Mouse (Mus musculus) heart, postnatal 0 days (tissue): ENCODE results near the gene Lrrc27. TPM values are rescaled to one million over a fixed set of nuclear protein-coding genes. Genes with fewer than 3 reads are reported as not detected.

Experiments
- ATAC-seq: fragments of 200-750 bp; cut with Nextera tagmentation; 2 replicates; pipeline ENCODE4 v1.8.0; 2017; ENCODE audit warnings: low read depth, moderate number of reproducible peaks, moderate library complexity; ENCODE audit not compliant: insufficient read depth
- DNase-seq: peaks from one replicate; pipeline ENCODE4 v3.0.0-alpha.2; 2016; ENCODE audit warnings: low spot score
- H3K27ac ChIP-seq: fragments of 300-500 bp; sonication (generic); 2 replicates; pipeline ENCODE4 v1.5.1; 2014; ENCODE audit warnings: low read depth, mild to moderate bottlenecking
- H3K27me3 ChIP-seq: fragments of 300-500 bp; sonication (generic); 2 replicates; pipeline ENCODE4 v1.6.1; 2014; ENCODE audit warnings: low read length, mixed read lengths; ENCODE audit not compliant: control insufficient read depth, insufficient read depth
- H3K36me3 ChIP-seq: fragments of 300-500 bp; sonication (generic); replicated peaks from 2 replicates; pipeline ENCODE4 v1.6.1; 2014; ENCODE audit warnings: low read length, mixed read lengths; ENCODE audit not compliant: control insufficient read depth, insufficient read depth
- H3K4me1 ChIP-seq: fragments of 300-500 bp; sonication (generic); 2 replicates; pipeline ENCODE4 v1.6.1; 2014; ENCODE audit warnings: antibody characterized with exemption; ENCODE audit not compliant: control insufficient read depth, insufficient read depth
- H3K4me2 ChIP-seq: fragments of 300-500 bp; sonication (generic); 2 replicates; pipeline ENCODE4 v1.6.1; 2014; ENCODE audit warnings: low read depth, mild to moderate bottlenecking, low read length, moderate library complexity
- H3K4me3 ChIP-seq: fragments of 300-500 bp; sonication (generic); 2 replicates; pipeline ENCODE4 v1.5.1; 2014; ENCODE audit warnings: low read depth, low read length
- H3K9ac ChIP-seq: fragments of 300-500 bp; sonication (generic); replicated peaks from 2 replicates; pipeline ENCODE4 v1.6.1; 2014; ENCODE audit warnings: low read depth, low read length, mixed read lengths
- H3K9me3 ChIP-seq: fragments of 300-500 bp; sonication (generic); replicated peaks from 2 replicates; pipeline ENCODE4 v1.6.1; 2016; ENCODE audit warnings: low read length; ENCODE audit not compliant: control insufficient read depth
- CTCF ChIP-seq: IDR thresholded peaks from 2 replicates; pipeline ENCODE4 v1.5.1; 2016; ENCODE audit warnings: antibody characterized with exemption, control low read depth, low read depth
- EP300 ChIP-seq: IDR thresholded peaks from 2 replicates; pipeline ENCODE4 v1.6.1; 2016; ENCODE audit warnings: antibody characterized with exemption, low read depth
- WGBS: fragments of 180-500 bp; shearing (Covaris S2); extraction: QIAGEN DNeasy Blood & Tissue Kit; methylation state at CpG from one replicate; pipeline ENCODE4 v1.1.7; 2014; 5-methylcytosine and 5-hydroxymethylcytosine counted together
- polyA plus RNA-seq: library from polyadenylated mRNA; unstranded; fragments of >200 nt; fragmentation: Nextera tagmentation; extraction: Ambion mirVana; gene quantifications from 2 replicates; pipeline ENCODE4 v1.2.1, GENCODE M21; 2015
- total RNA-seq: library from RNA; depleted of rRNA; stranded (reverse); fragments of >200 nt; gene quantifications from 2 replicates; pipeline ENCODE4 v1.2.3, GENCODE M21; 2014; ENCODE audit warnings: low replicate concordance

Gene Lrrc27
- total and polyA plus RNA-seq, 2 experiments from 2014 or later: 1.9 to 5.0 TPM

DNA sequence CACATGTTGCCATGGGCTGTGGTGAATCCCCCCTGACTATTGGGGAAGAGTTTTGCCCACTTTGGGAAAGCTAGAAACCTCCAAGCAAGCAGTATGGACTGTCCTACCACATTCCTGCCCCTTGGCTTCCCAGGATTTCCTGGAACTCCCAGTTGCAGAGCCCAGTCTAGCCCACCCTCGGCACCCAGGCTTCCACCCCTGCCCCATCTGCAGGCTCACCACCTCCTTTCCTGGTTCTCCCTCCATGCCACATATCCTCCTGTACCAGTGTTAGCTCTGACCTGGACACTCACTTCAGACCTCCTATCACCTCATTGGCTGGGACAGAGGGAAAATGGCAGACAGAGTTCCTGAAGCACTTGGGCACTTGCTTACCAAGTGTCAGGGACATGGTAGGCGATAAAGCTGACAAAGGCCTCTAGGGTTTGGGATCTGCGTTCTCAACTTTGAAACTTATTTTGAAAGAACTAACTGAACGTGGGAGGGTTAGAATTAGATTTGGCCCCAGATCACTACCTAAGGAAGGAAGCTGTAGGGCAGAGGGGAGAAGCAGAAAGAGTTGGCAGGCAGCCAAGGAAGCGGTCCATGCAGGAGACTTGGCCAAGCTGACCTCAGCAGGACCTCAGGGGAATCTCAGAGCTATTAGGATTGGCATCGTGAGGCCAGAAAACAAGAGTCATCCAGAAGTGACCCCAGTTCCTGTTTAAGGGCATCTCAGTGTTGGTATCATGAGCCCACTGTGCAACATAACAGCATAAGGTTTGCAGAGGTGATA, 6.0 kb downstream of the Lrrc27 start:
- WGBS: 29% methylated on average over 6 of the region's 6 CpGs
- Histone ChIP-seq H3K4me1 (peaks cover 25% of the 10 kb centered on the region), H3K27ac (peak overlapping the region; percentile 8; the same call in 1 of the 2 replicates), H3K4me2 (no peak overlapping the region), H3K4me3 (no peak overlapping the region), H3K27me3 (no peaks in the 10 kb centered on the region), H3K9me3 (no peaks in the 10 kb centered on the region), H3K9ac (no peak overlapping the region), H3K36me3 (no peaks in the 10 kb centered on the region)
- DNase-seq (no peak), ATAC-seq (peak; percentile 32; the same call in 1 of the 2 replicates)
- no peak for TF ChIP-seq CTCF

DNA sequence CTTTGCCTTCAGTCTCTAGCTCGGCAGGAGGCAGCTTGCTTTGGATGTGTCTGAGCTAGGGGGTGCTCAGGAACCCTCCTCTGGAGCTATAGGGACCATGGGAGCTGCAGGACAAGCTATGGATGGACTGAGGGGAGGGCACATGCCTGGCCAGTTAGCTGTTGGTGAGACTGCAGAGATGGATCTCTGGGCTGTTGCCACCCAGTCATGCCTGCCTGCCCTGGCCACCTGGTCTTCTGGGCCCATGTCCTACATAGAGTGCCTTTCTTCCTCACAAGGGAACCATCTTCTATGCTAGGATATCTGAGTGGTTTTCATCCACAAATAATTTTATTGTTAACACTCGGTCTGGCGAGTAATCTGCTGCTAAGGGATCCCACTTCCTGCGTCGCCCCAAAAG, 6.7 kb downstream of the Lrrc27 start:
- Histone ChIP-seq H3K27me3 (no peaks in the 10 kb centered on the region), H3K4me1 (peaks cover 30% of the 10 kb centered on the region), H3K9ac (no peak overlapping the region), H3K27ac (peak overlapping the region; percentile 8; the same call in 1 of the 2 replicates), H3K9me3 (no peaks in the 10 kb centered on the region), H3K4me2 (no peak overlapping the region), H3K4me3 (no peak overlapping the region), H3K36me3 (no peaks in the 10 kb centered on the region)
- ATAC-seq (no peak), DNase-seq (no peak)
- 73% methylated on average over 5 of the region's 5 CpGs for WGBS
- TF ChIP-seq EP300: no peak
- no peak for TF ChIP-seq CTCF

DNA sequence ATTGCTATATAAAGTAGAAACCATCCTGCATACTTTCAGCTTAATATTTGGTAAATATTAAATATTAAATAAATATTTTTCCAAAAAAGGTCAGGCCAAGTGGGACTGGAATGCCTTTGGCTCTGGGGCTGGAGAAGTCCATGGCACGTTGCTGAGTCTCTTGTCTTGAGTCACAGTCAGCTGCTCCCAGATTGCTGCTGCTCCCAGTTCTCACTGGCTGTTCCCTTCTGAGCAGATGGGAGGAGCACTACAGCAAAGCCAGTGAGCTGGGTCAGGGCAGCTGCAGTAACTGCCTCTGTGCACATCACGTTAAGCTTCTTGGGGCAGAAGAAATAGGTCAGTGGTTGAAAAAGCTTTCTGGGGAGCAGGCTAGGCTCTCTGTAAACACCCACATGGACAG, 7.5 kb downstream of the Lrrc27 start:
- no peaks in the 10 kb centered on the region for H3K9me3 ChIP-seq
- DNase-seq (no peak), ATAC-seq (no peak; the same call in 1 of the 2 replicates)
- WGBS: 31% methylated on average over 2 of the region's 2 CpGs
- H3K27ac ChIP-seq: no peak overlapping the region
- H3K27me3 ChIP-seq: no peaks in the 10 kb centered on the region
- no peaks in the 10 kb centered on the region for H3K36me3 ChIP-seq
- TF ChIP-seq EP300: no peak
- peak; percentile 13; the same call in 1 of the 2 replicates for TF ChIP-seq CTCF
- no peak overlapping the region for H3K4me3 ChIP-seq
- no peak overlapping the region for H3K4me2 ChIP-seq
- H3K9ac ChIP-seq: no peak overlapping the region
- H3K4me1 ChIP-seq: peaks cover 39% of the 10 kb centered on the region

DNA sequence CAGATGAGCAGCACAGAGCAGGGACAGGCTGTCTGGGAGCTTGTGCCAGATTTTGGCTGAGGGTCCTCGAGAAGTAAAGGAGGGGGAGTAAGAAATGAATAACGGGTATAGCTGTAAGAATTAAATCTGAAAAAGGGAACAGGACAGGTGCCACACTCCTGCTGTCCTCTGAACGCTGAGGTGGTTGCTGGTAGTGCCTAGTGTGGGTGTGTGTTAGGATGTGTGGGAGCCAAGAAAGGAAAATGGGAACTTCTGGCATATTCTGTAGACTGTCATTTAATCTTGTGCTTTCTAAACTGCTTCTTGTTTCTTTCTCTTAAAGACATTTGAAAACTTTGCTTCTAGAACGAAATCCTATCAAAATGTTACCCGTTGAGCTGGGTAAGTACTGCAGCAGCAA, 8.3 kb downstream of the Lrrc27 start:
- Histone ChIP-seq H3K27ac (no peak overlapping the region), H3K27me3 (no peaks in the 10 kb centered on the region), H3K4me1 (peaks cover 37% of the 10 kb centered on the region), H3K36me3 (no peaks in the 10 kb centered on the region), H3K9me3 (no peaks in the 10 kb centered on the region), H3K4me2 (no peak overlapping the region), H3K9ac (no peak overlapping the region), H3K4me3 (no peak overlapping the region)
- TF ChIP-seq CTCF (no peak), EP300 (no peak)
- WGBS: 75% methylated on average over 5 of the region's 5 CpGs
- DNase-seq: no peak
- no peak for ATAC-seq

DNA sequence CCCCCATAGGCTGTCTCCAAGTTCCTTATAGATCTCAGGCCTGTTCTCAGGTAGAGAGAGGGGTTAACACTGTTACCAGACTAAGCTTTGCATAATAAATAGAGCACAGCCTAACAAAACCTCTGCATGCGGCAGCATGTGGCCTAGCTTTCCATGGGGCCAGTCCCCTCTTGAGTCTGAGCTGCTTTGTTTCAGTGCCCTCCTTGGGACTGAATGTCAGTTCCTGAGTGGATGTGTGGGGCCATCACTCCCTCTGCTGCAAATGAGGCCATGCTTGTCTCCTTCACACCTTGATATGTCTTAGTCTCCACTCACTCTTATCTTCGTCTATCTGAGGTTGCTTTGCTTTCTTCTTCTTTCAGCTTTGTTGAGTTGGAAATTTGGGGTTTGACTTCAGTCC, 9.1 kb downstream of the Lrrc27 start:
- Histone ChIP-seq H3K4me3 (no peak overlapping the region), H3K4me1 (peaks cover 29% of the 10 kb centered on the region), H3K27me3 (no peaks in the 10 kb centered on the region), H3K9ac (no peak overlapping the region), H3K36me3 (no peaks in the 10 kb centered on the region), H3K4me2 (no peak overlapping the region), H3K9me3 (no peaks in the 10 kb centered on the region), H3K27ac (no peak overlapping the region)
- no peak for DNase-seq
- TF ChIP-seq CTCF (no peak), EP300 (no peak)
- ATAC-seq: no peak
- 82% methylated on average over 2 of the region's 2 CpGs for WGBS

DNA sequence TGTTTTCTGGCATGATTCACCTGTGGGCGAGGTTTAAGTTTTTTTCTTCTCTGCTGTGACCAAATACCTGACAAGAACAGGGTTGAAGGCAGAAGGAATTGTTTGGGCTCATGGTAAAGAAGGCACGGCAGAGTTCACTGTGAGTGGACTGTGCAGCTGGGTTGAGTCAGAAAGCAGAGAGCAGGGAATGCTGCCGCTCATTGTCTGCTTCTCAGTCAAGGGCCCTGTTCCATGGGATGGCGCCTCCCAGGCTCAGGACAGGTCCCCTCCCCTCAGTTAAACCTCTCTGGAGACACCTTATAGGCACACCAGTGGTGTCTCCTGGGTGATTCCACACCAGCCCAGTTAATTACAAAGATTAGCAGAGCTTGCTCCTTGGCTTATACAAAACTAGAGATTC, 9.6 kb downstream of the Lrrc27 start:
- Histone ChIP-seq H3K9ac (no peak overlapping the region), H3K4me3 (no peak overlapping the region), H3K27me3 (no peaks in the 10 kb centered on the region), H3K36me3 (no peaks in the 10 kb centered on the region), H3K27ac (no peak overlapping the region), H3K9me3 (no peaks in the 10 kb centered on the region), H3K4me1 (peaks cover 29% of the 10 kb centered on the region), H3K4me2 (no peak overlapping the region)
- DNase-seq (no peak), ATAC-seq (no peak)
- TF ChIP-seq EP300 (no peak), CTCF (no peak)
- 81% methylated on average over 4 of the region's 4 CpGs for WGBS
